Comparison of ENCODE assay signal across 8 mouse cellular contexts in genomic region chr19:43386041-43386952, GRCm38 (mm10). TPM values are rescaled to one million over a fixed set of nuclear protein-coding genes. Genes with fewer than 3 reads are reported as not detected.
DNase-seq lines count a peak whose midpoint lies in the region; ATAC-seq and TF ChIP-seq lines count a peak whose summit lies in the region.

No protein-coding gene starts in this region.

- H3K9me3 ChIP-seq in kidney, postnatal 0 days (replicated peaks; ENCODE audit: low read length): no peaks in the 10 kb centered on the region
- no peaks in the 10 kb centered on the region for H3K9me3 ChIP-seq in midbrain, embryonic 11.5 days (ENCODE audit: control insufficient read depth, low read length)

- intact Hi-C loops in heart, postnatal 10 days (cut with DNase I): no loop called here

- peak overlapping the region; percentile 30 for H3K4me3 ChIP-seq in kidney, postnatal 0 days (replicated peaks; ENCODE audit: low read depth, low read length)
- peak overlapping the region; percentile 23 for H3K4me3 ChIP-seq in midbrain, embryonic 11.5 days (ENCODE audit: low read depth, low read length)

- TF ChIP-seq CTCF in kidney, postnatal 0 days (IDR thresholded peaks at IDR 0.05; ENCODE audit: low read depth): no peak

- H3K27me3 ChIP-seq in kidney, postnatal 0 days (ENCODE audit: insufficient read depth, low read length): peaks cover 53% of the 10 kb centered on the region
- peaks cover 56% of the 10 kb centered on the region for H3K27me3 ChIP-seq in midbrain, embryonic 11.5 days (ENCODE audit: control insufficient read depth, insufficient read depth, low read length)

- H3K27ac ChIP-seq in kidney, postnatal 0 days: no peak overlapping the region
- no peak overlapping the region for H3K27ac ChIP-seq in midbrain, embryonic 11.5 days (ENCODE audit: low read depth, low read length)

- H3K4me2 ChIP-seq in kidney, postnatal 0 days (ENCODE audit: low read length): peak overlapping the region; percentile 53
- peak overlapping the region; percentile 59 for H3K4me2 ChIP-seq in midbrain, embryonic 11.5 days

- H3K9ac ChIP-seq in kidney, postnatal 0 days (ENCODE audit: low read depth, low read length): no peak overlapping the region
- no peak overlapping the region for H3K9ac ChIP-seq in midbrain, embryonic 11.5 days (ENCODE audit: low read length)

- DNase-seq in kidney, postnatal 0 days (ENCODE audit: low spot score): peak; percentile 18
- DNase-seq in kidney, adult 9 months: no peak
- peak; percentile 62 for DNase-seq in embryo, embryonic 10 days (ENCODE audit: low spot score)
- peak; percentile 11 to 12 for DNase-seq in heart, postnatal 10 days
- DNase-seq in midbrain, embryonic 11.5 days (ENCODE audit: low spot score, missing footprints): peak; percentile 97
- no peak for DNase-seq in cerebellum, adult 9-10 months
- DNase-seq in layer of hippocampus, adult 8-10 months (ENCODE audit: low spot score in 2 of 2): no peak

- ATAC-seq in kidney, postnatal 0 days (replicated peaks; ENCODE audit: low FRiP score, low read depth): no peak
- ATAC-seq in midbrain, embryonic 11.5 days (ENCODE audit: low FRiP score): no peak
- ATAC-seq in megakaryocyte-erythroid progenitor cell, adult 5-6 weeks (replicated peaks; ENCODE audit: low FRiP score, low TSS enrichment, poor library complexity, severe bottlenecking): no peak

- WGBS in kidney, postnatal 0 days: under 1% methylated on average over 48 of the region's 48 CpGs
- WGBS in midbrain, embryonic 11.5 days: under 1% methylated on average over 48 of the region's 48 CpGs

- H3K36me3 ChIP-seq in kidney, postnatal 0 days (ENCODE audit: insufficient read depth, low read length): no peaks in the 10 kb centered on the region
- no peaks in the 10 kb centered on the region for H3K36me3 ChIP-seq in midbrain, embryonic 11.5 days (ENCODE audit: control insufficient read depth, insufficient read depth, low read length)

- peaks cover 4% of the 10 kb centered on the region; the same call in 1 of the 2 replicates for H3K4me1 ChIP-seq in kidney, postnatal 0 days (replicated peaks; ENCODE audit: insufficient read depth, low read length)
- peaks cover 11% of the 10 kb centered on the region for H3K4me1 ChIP-seq in midbrain, embryonic 11.5 days (ENCODE audit: control insufficient read depth, insufficient read depth, low read length)

RNA-seq across cellular contexts. Expression of gene Hpse2, which starts 1.9 kb away (rescaled TPM):
- polyA plus RNA-seq in kidney, postnatal 0 days (2015; fragmentation: Nextera tagmentation; extraction: Ambion mirVana): 0.08 and 0.15 TPM in 2 replicates
- under 1 TPM; 0.53 to 0.57 TPM for total RNA-seq in heart, postnatal 10 days (2021)
- polyA plus RNA-seq in midbrain, embryonic 11.5 days (2014; fragmentation: Nextera tagmentation; extraction: Ambion mirVana): 0.04 TPM in 1 of 2 replicates, not detected in the other
- total RNA-seq in megakaryocyte-erythroid progenitor cell, adult 5-6 weeks (2014; fragmentation: Nextera tagmentation): not detected in 2 replicates
- not detected in 2 replicates for total RNA-seq in megakaryocyte-erythroid progenitor cell, adult 5-6 weeks (2017)
- under 1 TPM; 0.18 to 0.41 (median 0.24) TPM for total RNA-seq in layer of hippocampus, adult 8-10 months (2022)

RNA-seq across cellular contexts. Expression of gene Cnnm1, which starts 53.9 kb away (rescaled TPM):
- polyA plus RNA-seq in kidney, postnatal 0 days (2015; fragmentation: Nextera tagmentation; extraction: Ambion mirVana): 0.62 and 1.2 TPM in 2 replicates
- under 1 TPM; 0.05 to 0.37 TPM for total RNA-seq in heart, postnatal 10 days (2021)
- 0.26 and 0.28 TPM in 2 replicates for polyA plus RNA-seq in midbrain, embryonic 11.5 days (2014; fragmentation: Nextera tagmentation; extraction: Ambion mirVana)
- total RNA-seq in megakaryocyte-erythroid progenitor cell, adult 5-6 weeks (2014; fragmentation: Nextera tagmentation): 0.27 and 2.5 TPM in 2 replicates
- 0.33 TPM in 1 of 2 replicates, not detected in the other for total RNA-seq in megakaryocyte-erythroid progenitor cell, adult 5-6 weeks (2017)
- total RNA-seq in layer of hippocampus, adult 8-10 months (2022): 100 to 1,000 TPM in 3 of 4 experiments, 10 to 100 TPM in 1; 94.0 to 124 (median 105) TPM

Comparison
In these comparisons a context has a peak if more than half of its experiments do, and no peak if none do; other contexts are left out.
1. DNase-seq: peak in kidney, postnatal 0 days (single experiment), embryo, embryonic 10 days (single experiment), heart, postnatal 10 days (2 of 2) and midbrain, embryonic 11.5 days (single experiment); none in kidney, adult 9 months (single experiment), cerebellum, adult 9-10 months (single experiment) and layer of hippocampus, adult 8-10 months (0 of 2).
2. RNA of gene Cnnm1, which starts 53.9 kb away (total RNA-seq): 94.0 to 124 TPM in layer of hippocampus, adult 8-10 months; 0.27 to 2.5 TPM in megakaryocyte-erythroid progenitor cell, adult 5-6 weeks and 0.05 to 0.37 TPM in heart, postnatal 10 days; every median in the first group is over 10 times any median in the second.